Mouse (Mus musculus) B cell, adult 2 months (primary cell): ENCODE results near the gene Reln.

Experiments used
- DNase-seq, 2 experiments: peaks; one replicate each; pipeline ENCODE4 v3.0.0; 2022

Gene Reln

GRCm38 (mm10) chr5:21987711-21988110, 356.8 kb downstream of the Reln start:
- DNase-seq, result no peak

- peak; percentile 50 to 53 for DNase-seq
Measured at GRCm38 (mm10) chr5:21986311-21986710, 358.2 kb downstream of the Reln start.

DNA sequence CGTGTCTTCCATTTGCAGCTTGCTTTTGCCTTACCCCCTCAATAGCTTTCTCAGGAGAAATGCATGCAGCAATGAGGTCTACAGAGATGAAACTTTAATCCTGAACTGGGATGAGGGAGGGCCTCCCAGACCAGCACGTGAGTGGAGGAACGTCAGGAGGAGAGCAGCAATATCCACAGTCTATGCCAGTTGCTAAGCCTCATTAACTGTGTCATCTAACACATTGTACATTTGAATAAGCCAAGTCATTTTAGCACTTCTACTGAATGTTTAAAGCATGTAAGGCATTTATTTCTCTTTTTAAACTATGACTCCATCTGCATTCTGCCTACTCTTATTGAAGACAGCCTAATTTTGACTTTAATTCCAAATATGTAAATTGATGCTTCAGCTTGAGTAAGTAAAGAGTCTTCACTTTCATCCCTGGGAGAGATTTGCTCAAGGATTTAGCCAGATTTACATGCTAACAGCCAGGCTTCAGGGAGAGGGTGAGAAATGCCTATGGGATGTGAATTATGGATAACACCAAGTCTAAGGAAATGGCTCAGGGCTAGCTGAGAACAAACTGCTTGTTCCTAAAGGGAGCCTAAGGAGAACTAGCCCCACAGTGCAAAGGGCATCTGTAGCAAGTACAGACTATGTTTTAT, 361.4 kb downstream of the Reln start:
- DNase-seq, result no peak

GRCm38 (mm10) chr5:21981216-21981615, 363.3 kb downstream of the Reln start:
- no peak for DNase-seq

DNA sequence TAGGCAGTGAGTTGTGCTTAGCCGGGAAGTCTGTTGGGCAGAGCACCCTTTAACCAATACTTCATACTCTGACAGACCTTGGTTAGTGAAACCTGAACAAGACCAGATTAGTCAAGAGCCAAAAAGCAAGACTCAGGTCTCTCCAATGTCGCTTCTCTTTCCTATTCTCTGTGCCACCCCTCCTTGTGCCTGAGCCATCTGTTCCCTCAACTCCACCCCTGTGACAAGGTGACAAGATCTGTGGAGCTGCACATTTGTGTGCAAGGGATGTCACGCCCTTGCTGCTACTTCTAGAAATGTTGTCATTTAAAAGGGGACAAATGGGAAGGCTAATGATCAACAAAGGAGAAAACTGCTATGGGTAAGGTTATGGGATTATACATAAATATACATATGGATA, 364.0 kb downstream of the Reln start:
- DNase-seq, result no peak

DNA sequence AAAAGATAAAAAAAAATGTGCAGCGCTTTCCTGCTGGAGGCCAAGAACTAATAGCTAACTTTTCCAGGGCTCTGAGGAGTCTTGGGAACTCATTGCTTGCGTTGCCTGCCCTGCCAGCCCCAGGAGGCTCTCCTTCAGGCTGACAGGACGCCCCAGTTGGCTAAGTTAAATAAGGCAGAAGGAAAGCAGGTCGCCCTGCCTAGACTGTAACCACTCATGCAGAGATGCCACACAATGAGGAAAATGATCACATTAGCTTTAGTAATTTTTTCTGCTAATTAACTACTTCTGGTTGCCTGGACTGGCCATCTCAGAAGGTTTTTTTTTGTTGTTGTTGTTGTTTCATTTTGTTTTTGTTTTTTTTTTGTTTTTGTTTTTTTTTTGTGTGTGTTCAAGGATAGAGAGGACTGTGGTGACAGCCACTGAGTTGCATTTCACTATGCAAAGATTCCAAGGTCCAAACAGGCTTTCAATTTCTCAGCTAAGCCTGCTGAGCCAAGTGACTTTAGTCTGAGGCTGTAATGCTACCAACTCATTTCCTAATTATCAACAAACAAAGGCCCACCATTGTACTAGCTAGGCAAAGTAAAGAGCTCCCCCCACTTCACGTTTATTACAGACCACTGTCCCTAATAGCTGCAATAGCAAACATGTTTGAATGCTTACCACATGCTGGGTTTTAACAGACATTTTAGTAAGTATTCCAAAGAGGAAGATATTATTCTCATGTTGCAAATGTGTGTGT, 371.1 kb downstream of the Reln start:
- DNase-seq, result no peak

DNA sequence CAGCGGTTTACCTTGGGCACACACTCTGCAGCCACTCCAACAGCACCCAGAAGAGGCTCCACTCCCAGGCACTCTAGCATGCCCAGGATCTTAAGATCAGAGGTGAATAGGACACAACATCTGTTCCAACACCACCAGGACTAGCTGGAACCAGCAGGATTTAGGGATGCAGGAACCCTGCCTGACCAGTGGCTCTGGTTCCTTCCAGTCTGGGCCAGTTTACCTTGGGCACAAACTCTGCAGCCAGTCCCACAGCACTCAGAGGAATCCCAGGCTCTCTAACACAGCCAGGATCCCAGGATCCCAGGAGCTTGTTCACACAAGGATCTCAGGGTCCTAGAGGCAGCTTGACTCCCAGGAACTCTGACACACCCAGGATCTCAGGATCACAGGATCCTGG, 382.7 kb downstream of the Reln start:
- no peak for DNase-seq

DNA sequence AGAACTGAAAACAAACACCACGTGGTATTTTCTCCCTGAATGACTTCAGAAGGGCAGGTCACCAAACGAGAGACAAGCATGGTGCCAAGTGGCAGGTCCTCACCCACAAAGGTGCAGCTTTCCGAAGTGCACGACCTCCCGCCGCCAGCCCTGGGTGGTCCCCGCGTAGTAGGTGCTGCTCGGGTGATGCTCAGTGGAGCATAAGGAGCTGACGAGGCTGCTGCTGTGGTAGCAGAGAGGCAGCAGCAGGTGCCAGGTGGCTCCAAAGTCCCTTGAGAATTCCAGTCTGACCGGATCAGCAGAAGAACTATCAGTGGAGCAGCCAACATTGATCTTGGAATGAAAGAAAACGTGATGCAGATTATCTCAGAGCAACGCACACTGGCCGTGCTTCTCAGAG, 384.4 kb downstream of the Reln start:
- no peak for DNase-seq

GRCm38 (mm10) chr5:21957586-21957985, 386.9 kb downstream of the Reln start:
- no peak for DNase-seq

DNA sequence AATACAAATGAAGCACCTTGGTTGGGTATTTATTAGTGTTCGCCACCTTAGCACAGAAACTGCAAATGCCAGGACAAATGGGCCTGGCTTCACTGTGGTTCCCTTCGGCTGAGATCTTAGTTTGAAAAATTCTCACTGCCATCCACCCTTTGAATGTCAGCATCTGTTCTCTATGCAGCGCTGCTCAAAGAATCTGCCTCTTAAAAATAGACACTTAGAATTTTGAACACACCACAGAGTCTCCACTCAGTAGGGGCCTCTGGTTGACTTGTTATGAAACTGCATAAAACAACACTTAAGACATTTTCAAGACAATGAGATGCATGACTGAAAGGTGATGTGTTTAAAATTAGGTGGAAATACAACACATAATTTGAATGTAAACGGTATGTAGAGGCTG, 387.4 kb downstream of the Reln start:
- no peak for DNase-seq

- no peak for DNase-seq
Measured at GRCm38 (mm10) chr5:21949507-21949897, 395.0 kb downstream of the Reln start.

DNA sequence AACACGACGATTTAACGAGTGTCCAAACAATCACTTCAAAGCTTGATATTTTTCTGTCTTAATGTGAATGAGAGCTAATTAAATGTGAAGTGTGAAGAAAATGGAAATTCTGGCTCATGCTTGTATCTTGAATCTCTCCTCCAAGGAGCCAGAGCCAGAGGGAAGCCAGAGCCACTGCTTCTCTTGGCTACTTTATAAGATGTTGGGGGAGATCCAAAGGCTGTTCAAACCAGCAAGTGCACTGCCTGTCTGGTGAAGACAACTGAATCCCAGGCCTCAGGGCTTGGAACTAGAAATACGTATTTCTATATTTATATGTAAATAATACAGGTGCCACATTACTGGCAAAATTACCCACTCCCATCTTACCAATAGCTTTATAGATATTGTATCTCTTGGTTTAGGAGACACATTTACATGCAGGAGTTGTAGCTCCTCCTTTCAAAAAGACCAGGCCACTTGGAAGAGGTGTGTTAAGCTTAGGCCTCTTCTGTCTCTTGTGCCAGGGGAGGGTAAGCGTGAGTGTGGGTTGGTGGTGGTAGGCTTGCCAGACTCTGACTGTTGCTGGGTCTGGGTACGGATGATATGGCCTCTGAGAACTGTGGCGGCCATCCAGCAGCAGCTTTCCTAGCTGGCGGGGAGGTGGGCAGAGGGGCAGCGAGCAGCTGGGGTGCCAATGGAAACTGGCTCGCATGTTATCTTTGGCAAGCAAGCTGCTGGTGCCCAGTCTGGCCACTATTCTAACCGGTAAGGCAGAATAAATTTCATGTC, 395.6 kb downstream of the Reln start:
- DNase-seq, result no peak

DNA sequence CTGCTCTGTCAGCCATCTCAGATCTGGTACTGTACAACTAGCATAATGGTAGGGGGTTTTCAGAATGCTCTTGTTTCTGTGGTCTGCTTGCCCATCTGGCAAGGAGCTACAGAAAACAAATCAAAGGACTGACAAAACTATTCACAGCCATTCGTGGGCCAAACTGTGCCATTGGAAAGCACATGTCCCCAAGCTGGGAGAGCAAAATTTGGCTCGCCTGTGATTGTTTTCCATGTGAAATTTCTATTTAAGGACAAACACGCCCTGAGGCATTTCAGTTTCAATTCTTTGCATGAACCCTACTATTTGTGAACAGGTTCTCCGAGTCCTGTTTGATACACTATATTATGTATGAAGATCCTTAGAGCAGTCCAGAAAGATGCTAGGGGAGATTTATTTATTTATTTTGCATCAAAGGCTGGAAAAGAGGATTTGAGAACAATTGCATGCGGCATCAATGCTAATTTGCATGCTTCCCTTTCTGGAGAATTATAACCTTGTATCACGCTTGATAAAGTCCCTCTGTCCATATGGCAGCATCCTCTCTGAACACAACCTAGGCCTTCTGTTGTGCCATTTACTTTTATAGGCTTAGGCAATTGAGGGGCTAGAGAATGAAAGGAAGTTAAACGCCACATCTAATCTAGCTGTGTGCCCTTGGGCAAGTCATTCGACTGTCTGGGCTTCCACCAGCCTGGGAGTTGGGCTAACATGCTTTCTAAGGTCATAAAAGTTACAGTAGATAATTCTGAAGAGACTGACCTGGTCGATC, 396.7 kb downstream of the Reln start:
- DNase-seq, result no peak

GRCm38 (mm10) chr5:21944579-21944978, 399.9 kb downstream of the Reln start:
- no peak for DNase-seq

- no peak for DNase-seq
Measured at GRCm38 (mm10) chr5:21939405-21939804, 405.1 kb downstream of the Reln start.

DNA sequence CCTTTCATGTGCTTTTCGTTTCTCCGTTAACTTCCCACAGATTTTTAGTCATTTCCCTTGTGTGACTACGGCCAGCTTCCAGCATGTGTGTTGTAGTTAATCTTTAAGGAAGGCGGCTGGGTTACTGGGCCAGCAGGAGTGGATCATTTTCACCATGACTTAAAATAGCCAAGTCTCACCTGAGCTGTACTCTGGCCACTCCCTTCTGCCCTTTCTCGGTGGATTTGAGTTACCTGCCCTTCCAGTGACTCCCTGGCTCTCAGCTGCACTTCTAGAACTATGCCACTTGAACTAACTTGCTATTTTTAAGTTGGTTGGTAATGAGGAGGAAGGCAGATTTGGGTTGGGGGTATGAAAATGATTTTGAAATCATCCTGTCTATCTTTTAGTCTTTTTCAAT, 406.4 kb downstream of the Reln start:
- DNase-seq, result no peak

DNA sequence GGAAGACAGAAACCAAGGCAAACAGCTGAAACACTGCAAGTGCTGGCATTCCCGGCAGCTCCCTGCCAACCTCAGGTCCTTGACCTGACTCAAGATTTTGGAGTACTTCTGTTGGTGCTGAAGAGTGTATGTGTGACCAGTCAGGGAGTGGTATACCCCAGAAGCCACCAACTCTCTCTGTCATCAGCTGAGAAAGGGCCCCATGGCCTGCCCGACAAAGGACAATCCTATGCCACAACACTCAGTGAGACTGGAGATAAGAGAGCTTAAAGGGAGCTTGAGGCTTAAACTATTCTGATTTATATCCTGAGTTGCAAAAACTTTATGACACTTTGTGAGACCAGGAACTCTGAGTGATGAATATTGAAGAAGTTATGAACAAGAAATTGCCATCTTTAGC, 407.9 kb downstream of the Reln start:
- no peak for DNase-seq

- DNase-seq, result no peak
Measured at GRCm38 (mm10) chr5:21936096-21936495, 408.4 kb downstream of the Reln start.

- no peak for DNase-seq
Measured at GRCm38 (mm10) chr5:21934811-21935396, 409.6 kb downstream of the Reln start.

GRCm38 (mm10) chr5:21934173-21934698, 410.3 kb downstream of the Reln start:
- DNase-seq, result no peak

DNA sequence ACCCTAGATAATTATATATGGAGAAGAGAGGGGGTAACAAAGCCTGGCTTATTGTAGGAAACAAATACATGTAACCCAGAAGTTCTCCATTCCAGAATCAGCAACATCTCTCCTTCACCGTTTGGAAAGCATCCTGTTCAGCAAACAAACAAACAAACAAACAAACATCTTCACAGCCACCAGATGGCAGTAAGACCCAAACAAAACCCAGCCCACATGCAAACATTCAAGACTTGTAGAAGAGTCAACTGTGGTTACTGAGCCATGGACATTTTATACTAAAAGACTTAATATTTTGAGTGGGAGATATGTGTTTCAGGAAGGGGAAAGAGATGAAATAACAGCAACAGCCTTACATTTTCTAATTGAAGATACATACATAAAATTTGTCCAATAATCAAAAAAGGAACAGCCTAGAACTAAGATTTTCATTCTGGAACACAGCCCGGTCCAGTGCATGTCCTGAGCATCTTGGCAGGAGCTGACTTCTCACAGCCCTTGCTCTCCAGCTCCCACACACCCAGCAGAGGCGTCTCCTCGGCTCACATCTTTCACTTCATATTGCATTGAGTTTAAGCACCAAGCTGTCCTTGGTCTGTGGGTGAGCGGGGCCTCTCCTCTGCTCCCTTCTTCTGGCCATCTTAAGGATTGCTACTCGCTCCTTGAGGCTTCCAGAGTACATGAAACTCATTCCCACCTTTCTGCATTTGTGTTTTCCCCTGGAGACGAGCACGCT, 411.0 kb downstream of the Reln start:
- no peak for DNase-seq

DNA sequence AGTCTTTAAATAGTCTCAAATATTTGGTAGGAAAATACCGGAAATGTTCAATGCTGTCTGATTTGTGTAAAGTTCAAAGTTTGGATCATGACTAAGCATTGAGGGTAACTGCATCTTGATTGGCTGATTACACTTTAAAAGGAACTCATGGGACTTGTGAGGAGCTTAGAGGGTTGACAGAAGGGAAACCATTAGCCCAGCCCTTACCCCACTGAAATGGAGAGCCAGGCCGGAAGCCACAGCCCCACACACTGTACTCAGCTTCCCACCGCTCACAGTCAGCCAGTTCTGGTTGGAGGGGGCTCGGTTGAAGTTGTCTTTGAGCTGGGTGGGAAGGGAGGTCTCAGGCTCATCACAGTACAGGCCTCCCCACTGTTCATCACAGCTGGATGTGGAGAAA, 413.4 kb downstream of the Reln start:
- no peak for DNase-seq
